Mouse (Mus musculus) ES-Bruce4 (cell line): ENCODE measurements at regions not wholly inside any gene's neighbourhood (a gene's known extent, or its start where the extent isn't known, plus 50 kb on each side); places are given as distances from the start of the nearest gene placed in this dataset.

Source experiments
- H3K27ac ChIP-seq: 2 replicates; pipeline ENCODE4 v1.5.1; 2012; ENCODE audit warnings: low read length, inconsistent platforms; ENCODE audit not compliant: insufficient read depth
- H3K27me3 ChIP-seq: 2 replicates; pipeline ENCODE4 v1.6.1; 2012; ENCODE audit warnings: mild to moderate bottlenecking, low read length, inconsistent platforms; ENCODE audit not compliant: control insufficient read depth, poor library complexity, insufficient read depth, severe bottlenecking
- H3K36me3 ChIP-seq: 2 replicates; pipeline ENCODE4 v1.6.1; 2012; ENCODE audit warnings: inconsistent platforms, mild to moderate bottlenecking, low read length, moderate library complexity; ENCODE audit not compliant: control insufficient read depth, poor library complexity, insufficient read depth, severe bottlenecking
- H3K4me1 ChIP-seq: one replicate; pipeline ENCODE4 v1.8.1; 2011; ENCODE audit warnings: low read length; ENCODE audit not compliant: control insufficient read depth, insufficient read depth
- H3K4me3 ChIP-seq: 2 replicates; pipeline ENCODE4 v1.5.1; 2011; ENCODE audit warnings: low read depth, mild to moderate bottlenecking, low read length
- H3K9ac ChIP-seq: 2 replicates; pipeline ENCODE4 v1.6.1; 2012; ENCODE audit warnings: low read depth, mild to moderate bottlenecking, inconsistent platforms; ENCODE audit not compliant: poor library complexity, severe bottlenecking
- H3K9me3 ChIP-seq: replicated peaks from 2 replicates; pipeline ENCODE4 v1.6.1; 2012; ENCODE audit warnings: mild to moderate bottlenecking, low read length, inconsistent platforms; ENCODE audit not compliant: control insufficient read depth, poor library complexity, insufficient read depth, severe bottlenecking
- CTCF ChIP-seq: IDR thresholded peaks from one replicate; pipeline ENCODE4 v1.8.1; 2011; ENCODE audit warnings: low read depth, low read length
- EP300 ChIP-seq: IDR thresholded peaks from 2 replicates; pipeline ENCODE4 v1.6.1; 2011; ENCODE audit warnings: low read depth, low read length; ENCODE audit not compliant: insufficient read depth
- POLR2A ChIP-seq: IDR thresholded peaks from one replicate; pipeline ENCODE4 v1.8.1; 2011; ENCODE audit warnings: low read length; ENCODE audit not compliant: insufficient read depth

- Histone ChIP-seq H3K4me3 (no peak overlapping the region), H3K9me3 (no peaks in the 10 kb centered on the region), H3K4me1 (no peaks in the 10 kb centered on the region), H3K27ac (no peak overlapping the region), H3K27me3 (no peaks in the 10 kb centered on the region), H3K9ac (no peak overlapping the region), H3K36me3 (no peaks in the 10 kb centered on the region)
- TF ChIP-seq EP300, result no peak
These were observed 400.0 kb upstream of the Mmadhc start for GRCm38 (mm10) chr2:50696575-50696974.

- Histone ChIP-seq H3K9ac (no peak overlapping the region), H3K36me3 (no peaks in the 10 kb centered on the region), H3K27me3 (no peaks in the 10 kb centered on the region), H3K4me3 (no peak overlapping the region), H3K9me3 (no peaks in the 10 kb centered on the region), H3K27ac (no peak overlapping the region), H3K4me1 (no peaks in the 10 kb centered on the region)
- no peak for TF ChIP-seq EP300
- TF ChIP-seq POLR2A, result no peak
- no peak for TF ChIP-seq CTCF
These were observed 398.2 kb upstream of the Mmadhc start for GRCm38 (mm10) chr2:50694849-50695248.

- Histone ChIP-seq H3K4me3 (no peak overlapping the region), H3K27me3 (no peaks in the 10 kb centered on the region), H3K4me1 (no peaks in the 10 kb centered on the region), H3K9me3 (no peaks in the 10 kb centered on the region), H3K36me3 (no peaks in the 10 kb centered on the region), H3K27ac (no peak overlapping the region), H3K9ac (no peak overlapping the region)
- TF ChIP-seq CTCF, result no peak
These were observed 397.3 kb upstream of the Mmadhc start for GRCm38 (mm10) chr2:50693784-50694350.

- Histone ChIP-seq H3K36me3 (no peaks in the 10 kb centered on the region), H3K9ac (no peak overlapping the region), H3K27me3 (no peaks in the 10 kb centered on the region), H3K4me3 (no peak overlapping the region), H3K9me3 (no peaks in the 10 kb centered on the region; the same call in 1 of the 2 replicates), H3K27ac (no peak overlapping the region), H3K4me1 (no peaks in the 10 kb centered on the region)
- no peak for TF ChIP-seq CTCF
- no peak for TF ChIP-seq EP300
- TF ChIP-seq POLR2A, result no peak
These were observed 393.8 kb upstream of the Mmadhc start for GRCm38 (mm10) chr2:50690120-50691103.

- Histone ChIP-seq H3K36me3 (no peaks in the 10 kb centered on the region), H3K9ac (no peak overlapping the region), H3K9me3 (no peaks in the 10 kb centered on the region; the same call in 1 of the 2 replicates), H3K4me3 (no peak overlapping the region), H3K4me1 (no peaks in the 10 kb centered on the region), H3K27ac (no peak overlapping the region), H3K27me3 (no peaks in the 10 kb centered on the region)
- TF ChIP-seq CTCF (no peak), EP300 (no peak), POLR2A (no peak)
These were observed 391.1 kb upstream of the Mmadhc start for GRCm38 (mm10) chr2:50687672-50688151.

- Histone ChIP-seq H3K4me3 (no peak overlapping the region), H3K9me3 (no peaks in the 10 kb centered on the region; the same call in 1 of the 2 replicates), H3K27me3 (no peaks in the 10 kb centered on the region), H3K27ac (no peak overlapping the region), H3K36me3 (no peaks in the 10 kb centered on the region), H3K4me1 (no peaks in the 10 kb centered on the region), H3K9ac (no peak overlapping the region)
- TF ChIP-seq CTCF, result no peak
- no peak for TF ChIP-seq POLR2A
- no peak for TF ChIP-seq EP300
These were observed 390.6 kb upstream of the Mmadhc start for GRCm38 (mm10) chr2:50687222-50687621.
